Mouse (Mus musculus): Measurements from ENCODE around the gene Ilf3. TPM values are rescaled to one million over a fixed set of nuclear protein-coding genes. Genes with fewer than 3 reads are reported as not detected.
A peak's percentile ranks its signal among the peaks of the same experiment; 100 is the strongest.

Gene Ilf3
- polyA plus RNA-seq, 1 experiment = 55.5 TPM

- TF ChIP-seq FLI1 (IDR thresholded peaks at IDR 0.05; ENCODE audit: low read length) = no peak
- TF ChIP-seq GATA1 (IDR thresholded peaks at IDR 0.05; ENCODE audit: borderline replicate concordance, low read length) = no peak
- H3K4me1 ChIP-seq = peaks cover 56% of the 10 kb centered on the region
- no peaks in the 10 kb centered on the region for H3K9me3 ChIP-seq
- H3K4me3 ChIP-seq (replicated peaks) = no peak overlapping the region
- no peaks in the 10 kb centered on the region for H3K27me3 ChIP-seq (replicated peaks)
- peaks cover 64% of the 10 kb centered on the region for H3K36me3 ChIP-seq (replicated peaks; ENCODE audit: low read length)
Observed at GRCm38 (mm10) chr9:21354796-21355195, 12.9 kb upstream of the Ilf3 start.

- H3K9me3 ChIP-seq = no peaks in the 10 kb centered on the region
- TF ChIP-seq GATA1 (IDR thresholded peaks at IDR 0.05; ENCODE audit: borderline replicate concordance, low read length) = no peak
- TF ChIP-seq FLI1 (IDR thresholded peaks at IDR 0.05; ENCODE audit: low read length) = no peak
- peaks cover 41% of the 10 kb centered on the region for H3K36me3 ChIP-seq (replicated peaks; ENCODE audit: low read length)
- peaks cover 42% of the 10 kb centered on the region for H3K4me1 ChIP-seq
- H3K4me3 ChIP-seq (replicated peaks) = no peak overlapping the region
- H3K27me3 ChIP-seq (replicated peaks) = no peaks in the 10 kb centered on the region
Observed at GRCm38 (mm10) chr9:21356981-21357718, 10.5 kb upstream of the Ilf3 start.

GRCm38 (mm10) chr9:21366541-21367220, 990 bp upstream of the Ilf3 start:
- Histone ChIP-seq H3K36me3 (replicated peaks; ENCODE audit: low read length) (peaks cover 10% of the 10 kb centered on the region), H3K27me3 (replicated peaks) (no peaks in the 10 kb centered on the region), H3K4me1 (peaks cover 45% of the 10 kb centered on the region), H3K4me3 (replicated peaks) (peak overlapping the region; percentile 94), H3K9me3 (no peaks in the 10 kb centered on the region)
- no peak for TF ChIP-seq GATA1 (IDR thresholded peaks at IDR 0.05; ENCODE audit: borderline replicate concordance, low read length)
- no peak for TF ChIP-seq FLI1 (IDR thresholded peaks at IDR 0.05; ENCODE audit: low read length)

- no peaks in the 10 kb centered on the region for H3K9me3 ChIP-seq
- TF ChIP-seq FLI1 (IDR thresholded peaks at IDR 0.05; ENCODE audit: low read length) (no peak), GATA1 (IDR thresholded peaks at IDR 0.05; ENCODE audit: borderline replicate concordance, low read length) (no peak)
Observed at GRCm38 (mm10) chr9:21368131-21368584, 487 bp downstream of the Ilf3 start.

GRCm38 (mm10) chr9:21369080-21369479, 1.4 kb downstream of the Ilf3 start:
- Histone ChIP-seq H3K4me1 (peaks cover 67% of the 10 kb centered on the region), H3K36me3 (replicated peaks; ENCODE audit: low read length) (peaks cover 29% of the 10 kb centered on the region), H3K4me3 (replicated peaks) (peak overlapping the region; percentile 85)

More at GRCm38 (mm10) chr9:21368131-21368584, 487 bp downstream of the Ilf3 start:
- H3K4me1 ChIP-seq = peaks cover 60% of the 10 kb centered on the region
- H3K27me3 ChIP-seq (replicated peaks) = no peaks in the 10 kb centered on the region
- peak overlapping the region; percentile 94 for H3K4me3 ChIP-seq (replicated peaks)
- H3K36me3 ChIP-seq (replicated peaks; ENCODE audit: low read length) = peaks cover 24% of the 10 kb centered on the region

GRCm38 (mm10) chr9:21370876-21371275, 3.2 kb downstream of the Ilf3 start:
- TF ChIP-seq GATA1 (IDR thresholded peaks at IDR 0.05; ENCODE audit: borderline replicate concordance, low read length) (no peak), FLI1 (IDR thresholded peaks at IDR 0.05; ENCODE audit: low read length) (no peak)
- peaks cover 43% of the 10 kb centered on the region for H3K36me3 ChIP-seq (replicated peaks; ENCODE audit: low read length)

More at GRCm38 (mm10) chr9:21369080-21369479, 1.4 kb downstream of the Ilf3 start:
- Histone ChIP-seq H3K27me3 (replicated peaks) (no peaks in the 10 kb centered on the region), H3K9me3 (no peaks in the 10 kb centered on the region)
- TF ChIP-seq GATA1 (IDR thresholded peaks at IDR 0.05; ENCODE audit: borderline replicate concordance, low read length) (no peak), FLI1 (IDR thresholded peaks at IDR 0.05; ENCODE audit: low read length) (no peak)

GRCm38 (mm10) chr9:21372508-21372907, 4.8 kb downstream of the Ilf3 start:
- no peaks in the 10 kb centered on the region for H3K27me3 ChIP-seq (replicated peaks)
- H3K9me3 ChIP-seq = no peaks in the 10 kb centered on the region
- peak overlapping the region; percentile 56 for H3K4me3 ChIP-seq (replicated peaks)
- TF ChIP-seq GATA1 (IDR thresholded peaks at IDR 0.05; ENCODE audit: borderline replicate concordance, low read length) = no peak
- peaks cover 79% of the 10 kb centered on the region for H3K4me1 ChIP-seq
- peaks cover 54% of the 10 kb centered on the region for H3K36me3 ChIP-seq (replicated peaks; ENCODE audit: low read length)

More at GRCm38 (mm10) chr9:21370876-21371275, 3.2 kb downstream of the Ilf3 start:
- Histone ChIP-seq H3K4me3 (replicated peaks) (no peak overlapping the region), H3K4me1 (peaks cover 80% of the 10 kb centered on the region), H3K9me3 (no peaks in the 10 kb centered on the region), H3K27me3 (replicated peaks) (no peaks in the 10 kb centered on the region)

GRCm38 (mm10) chr9:21379195-21379594, 11.5 kb downstream of the Ilf3 start:
- Histone ChIP-seq H3K4me1 (peaks cover 68% of the 10 kb centered on the region), H3K4me3 (replicated peaks) (no peak overlapping the region), H3K36me3 (replicated peaks; ENCODE audit: low read length) (peaks cover 76% of the 10 kb centered on the region), H3K9me3 (no peaks in the 10 kb centered on the region), H3K27me3 (replicated peaks) (no peaks in the 10 kb centered on the region)
- TF ChIP-seq FLI1 (IDR thresholded peaks at IDR 0.05; ENCODE audit: low read length) (no peak), GATA1 (IDR thresholded peaks at IDR 0.05; ENCODE audit: borderline replicate concordance, low read length) (no peak)

- Histone ChIP-seq H3K27me3 (replicated peaks) (no peaks in the 10 kb centered on the region), H3K4me3 (replicated peaks) (no peak overlapping the region), H3K9me3 (no peaks in the 10 kb centered on the region), H3K4me1 (peaks cover 71% of the 10 kb centered on the region), H3K36me3 (replicated peaks; ENCODE audit: low read length) (peaks cover 68% of the 10 kb centered on the region)
- no peak for TF ChIP-seq FLI1 (IDR thresholded peaks at IDR 0.05; ENCODE audit: low read length)
- TF ChIP-seq GATA1 (IDR thresholded peaks at IDR 0.05; ENCODE audit: borderline replicate concordance, low read length) = no peak
Observed at GRCm38 (mm10) chr9:21380868-21381267, 13.2 kb downstream of the Ilf3 start.

- no peak for TF ChIP-seq GATA1 (IDR thresholded peaks at IDR 0.05; ENCODE audit: borderline replicate concordance, low read length)
- no peak for TF ChIP-seq FLI1 (IDR thresholded peaks at IDR 0.05; ENCODE audit: low read length)
- H3K4me3 ChIP-seq (replicated peaks) = no peak overlapping the region
- peaks cover 69% of the 10 kb centered on the region for H3K36me3 ChIP-seq (replicated peaks; ENCODE audit: low read length)
- no peaks in the 10 kb centered on the region for H3K9me3 ChIP-seq
- H3K4me1 ChIP-seq = peaks cover 56% of the 10 kb centered on the region
- H3K27me3 ChIP-seq (replicated peaks) = no peaks in the 10 kb centered on the region
Observed at GRCm38 (mm10) chr9:21383966-21384365, 16.3 kb downstream of the Ilf3 start.

Data from megakaryocyte, embryonic 14.5 days (primary cell).